Mouse (Mus musculus) lung, adult 2 months (tissue): Measurements from ENCODE around the gene Gse1. TPM values are rescaled to one million over a fixed set of nuclear protein-coding genes. Genes with fewer than 3 reads are reported as not detected.
"Not testable (repeated sequence)": the region's sequence is repeated elsewhere in the genome, so short reads cannot be mapped to it uniquely, and the experiment has no call there.

Experiments
- DNase-seq: peaks from one replicate; pipeline ENCODE4 v3.0.0; 2022
- H3K4me1 ChIP-seq: fragments of 200-500 bp; 2 replicates; pipeline ENCODE4 v1.6.1; 2011; ENCODE audit warnings: low read length; ENCODE audit not compliant: control insufficient read depth, insufficient read depth
- H3K4me3 ChIP-seq: fragments of 200-500 bp; replicated peaks from 2 replicates; pipeline ENCODE3; 2011; ENCODE audit warnings: low read depth, mild to moderate bottlenecking, control low read depth, low read length; ENCODE audit errors: extremely low read depth
- CTCF ChIP-seq: fragments of 200-500 bp; IDR thresholded peaks from 2 replicates; pipeline ENCODE4 v1.5.1; 2011; ENCODE audit warnings: mild to moderate bottlenecking, low read length, control low read depth; ENCODE audit not compliant: insufficient read depth
- POLR2A ChIP-seq: fragments of 200-500 bp; IDR thresholded peaks from 2 replicates; pipeline ENCODE4 v1.6.1; 2011; ENCODE audit warnings: low read depth, mild to moderate bottlenecking, control low read depth, low read length, borderline replicate concordance; ENCODE audit errors: extremely low read depth
- whole genome bisulfite sequencing: fragments of 180-500 bp; shearing (Covaris S2); methylation state at CpG from one replicate; pipeline ENCODE4 v1.1.7; 2018; 5-methylcytosine and 5-hydroxymethylcytosine counted together
- polyA plus RNA-seq: library from polyadenylated mRNA; depleted of rRNA; stranded (reverse); fragments of >200 nt; gene quantifications from 2 replicates; pipeline ENCODE4 v1.2.3, GENCODE M21; 2012

Gene Gse1
- polyA plus RNA-seq, 1 experiment, result 35.6 TPM

DNA sequence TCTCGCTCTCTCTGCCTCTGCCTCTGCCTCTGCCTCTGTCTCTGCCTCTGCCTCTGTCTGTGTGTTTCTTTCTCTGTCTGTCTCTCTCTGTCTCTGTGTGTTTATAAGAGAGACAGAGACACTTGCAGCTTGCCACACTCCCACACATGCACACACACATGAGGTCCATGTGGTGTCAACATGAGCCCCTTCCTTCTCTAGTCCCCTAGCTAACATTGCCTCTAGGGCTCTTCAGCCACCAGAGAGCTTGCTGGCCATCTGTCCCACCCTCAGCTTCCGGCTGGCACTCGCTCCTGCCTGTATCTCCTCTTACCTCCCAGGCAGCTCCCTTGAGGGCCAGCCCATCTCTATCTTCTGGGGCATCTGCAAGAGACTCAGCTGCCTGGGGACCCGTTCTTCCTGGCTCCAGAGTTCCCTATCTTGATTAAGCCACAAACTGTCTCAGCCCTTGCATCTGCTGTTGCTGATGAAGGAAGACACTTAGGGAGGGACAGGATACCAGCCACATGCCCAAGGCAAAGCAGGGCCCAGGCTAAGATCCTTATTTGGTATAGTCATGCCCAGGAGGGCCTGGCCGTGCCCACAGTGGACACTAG, 97.0 kb downstream of the Gse1 start:
- Histone ChIP-seq H3K4me3 (no peak overlapping the region), H3K4me1 (peaks cover 21% of the 10 kb centered on the region)
- TF ChIP-seq CTCF (no peak), POLR2A (no peak)
- DNase-seq, result no peak
- WGBS, result 50% methylated on average over 5 of the region's 5 CpGs

DNA sequence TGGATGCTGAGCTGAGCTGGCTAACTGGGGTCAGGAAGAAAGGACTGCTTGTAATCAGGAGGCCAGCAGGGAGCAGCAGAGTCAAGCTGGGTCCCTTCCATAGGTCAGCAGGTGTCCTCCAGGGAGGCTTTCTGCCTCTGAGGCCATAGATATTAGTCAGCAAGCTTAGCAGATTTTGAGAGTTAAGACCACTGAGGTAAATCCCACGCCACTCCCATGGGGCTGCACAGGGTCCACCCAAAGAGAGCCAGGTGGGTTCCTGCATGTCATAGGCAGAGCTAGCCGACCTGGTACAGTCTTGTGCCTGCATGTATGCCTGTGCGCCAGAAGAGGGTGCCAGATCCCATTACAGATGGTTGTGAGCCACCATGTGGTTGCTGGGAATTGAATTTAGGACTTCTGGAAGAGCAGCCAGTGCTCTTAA, 98.9 kb downstream of the Gse1 start:
- peak; percentile 40 for DNase-seq
- 83% methylated on average over 3 of the region's 3 CpGs for WGBS
- no peak for TF ChIP-seq POLR2A
- peak; percentile 58 for TF ChIP-seq CTCF
- H3K4me1 ChIP-seq, result peaks cover 21% of the 10 kb centered on the region
- H3K4me3 ChIP-seq, result no peak overlapping the region

DNA sequence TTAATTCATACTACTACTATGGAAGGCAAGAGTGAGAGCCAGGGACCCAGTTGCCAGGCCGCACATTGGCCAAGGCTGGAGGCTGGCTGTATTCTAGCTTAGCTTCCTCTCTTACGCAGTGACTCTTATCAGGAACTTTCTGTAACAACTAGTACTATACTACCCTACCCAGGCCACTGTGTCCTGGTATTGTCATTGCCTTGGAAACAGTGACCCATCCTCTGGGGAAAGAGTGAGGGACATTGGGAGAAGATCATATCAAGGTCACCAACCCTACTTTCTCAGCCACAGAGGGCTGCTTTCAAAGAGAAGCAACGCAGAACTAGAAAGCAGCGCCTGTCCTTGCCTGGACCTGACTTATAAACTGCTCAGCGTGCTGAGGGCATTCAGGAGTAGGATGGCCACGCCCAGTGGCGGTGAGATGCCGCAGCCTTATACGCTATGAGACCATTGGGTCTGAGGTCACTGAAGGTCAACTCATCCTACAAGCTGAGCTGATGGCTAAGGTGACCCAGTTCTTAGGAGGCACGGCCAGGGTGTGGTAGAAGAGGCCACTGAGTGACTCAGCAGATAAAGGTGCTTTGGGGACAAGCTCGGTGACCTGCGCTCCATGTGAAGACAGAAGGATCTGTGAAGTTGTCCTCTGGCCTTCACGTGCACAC, 100.2 kb downstream of the Gse1 start:
- TF ChIP-seq CTCF, result no peak
- no peak for TF ChIP-seq POLR2A
- Histone ChIP-seq H3K4me1 (peaks cover 15% of the 10 kb centered on the region), H3K4me3 (no peak overlapping the region)
- WGBS, result 89% methylated on average over 13 of the region's 13 CpGs
- no peak for DNase-seq

DNA sequence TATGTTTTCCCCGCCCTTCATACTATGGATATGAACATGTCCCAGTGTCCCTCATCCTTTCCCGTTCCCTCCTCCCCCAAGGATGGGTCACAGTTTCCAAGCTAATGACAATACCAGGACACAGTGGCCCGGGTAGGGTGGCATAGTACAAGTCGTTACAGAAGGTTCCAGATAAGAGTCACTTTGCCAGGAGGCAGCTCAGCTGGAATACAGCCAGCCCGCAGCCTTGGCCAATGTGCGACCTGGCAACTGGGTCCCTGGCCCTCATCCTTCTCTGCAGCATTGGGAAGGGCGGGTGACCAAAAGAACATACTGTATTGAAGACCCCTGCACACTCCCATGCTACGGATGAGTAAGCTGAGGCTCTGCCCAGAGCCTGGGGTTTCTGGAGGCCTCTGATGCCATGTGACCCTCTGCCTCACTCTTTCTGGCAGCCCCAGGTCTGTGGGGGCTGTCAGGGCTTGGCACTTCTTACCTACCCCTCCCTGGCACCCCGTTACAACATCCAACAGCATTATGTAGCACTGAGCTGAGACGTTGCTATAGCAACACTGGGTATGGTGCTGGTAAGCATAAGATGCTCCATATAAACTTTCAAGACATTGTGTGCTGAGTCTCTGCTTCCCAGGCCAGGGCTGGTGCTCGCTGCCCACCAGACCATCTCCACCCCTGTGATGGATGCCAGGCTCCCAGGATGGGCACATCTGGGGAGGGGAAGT, 100.9 kb downstream of the Gse1 start:
- TF ChIP-seq CTCF (no peak), POLR2A (no peak)
- Histone ChIP-seq H3K4me1 (peaks cover 11% of the 10 kb centered on the region), H3K4me3 (no peak overlapping the region)
- 82% methylated on average over 11 of the region's 11 CpGs for WGBS
- DNase-seq, result no peak

DNA sequence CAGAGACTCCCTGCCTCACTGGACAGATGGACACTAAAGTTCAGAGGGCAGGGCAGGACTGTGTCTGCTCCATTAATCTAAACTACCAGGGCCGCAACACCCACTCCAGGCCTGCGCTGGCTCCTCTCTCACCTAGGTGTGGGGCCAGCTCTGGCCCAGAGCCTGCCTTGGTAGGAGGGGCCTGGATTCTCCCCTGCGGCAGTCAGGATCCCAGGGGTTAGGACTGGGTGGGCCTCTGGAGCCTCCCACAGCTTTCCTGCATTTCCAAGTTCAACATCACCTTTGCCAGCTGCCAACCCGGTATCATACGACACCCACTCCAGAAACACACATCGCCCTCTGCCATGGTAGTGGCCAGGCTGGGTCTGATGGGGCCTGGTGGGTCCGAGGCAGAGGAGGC, 102.8 kb downstream of the Gse1 start:
- TF ChIP-seq POLR2A (no peak), CTCF (no peak)
- 66% methylated on average over 7 of the region's 7 CpGs for WGBS
- H3K4me3 ChIP-seq, result no peak overlapping the region
- peaks cover 10% of the 10 kb centered on the region for H3K4me1 ChIP-seq
- no peak for DNase-seq

DNA sequence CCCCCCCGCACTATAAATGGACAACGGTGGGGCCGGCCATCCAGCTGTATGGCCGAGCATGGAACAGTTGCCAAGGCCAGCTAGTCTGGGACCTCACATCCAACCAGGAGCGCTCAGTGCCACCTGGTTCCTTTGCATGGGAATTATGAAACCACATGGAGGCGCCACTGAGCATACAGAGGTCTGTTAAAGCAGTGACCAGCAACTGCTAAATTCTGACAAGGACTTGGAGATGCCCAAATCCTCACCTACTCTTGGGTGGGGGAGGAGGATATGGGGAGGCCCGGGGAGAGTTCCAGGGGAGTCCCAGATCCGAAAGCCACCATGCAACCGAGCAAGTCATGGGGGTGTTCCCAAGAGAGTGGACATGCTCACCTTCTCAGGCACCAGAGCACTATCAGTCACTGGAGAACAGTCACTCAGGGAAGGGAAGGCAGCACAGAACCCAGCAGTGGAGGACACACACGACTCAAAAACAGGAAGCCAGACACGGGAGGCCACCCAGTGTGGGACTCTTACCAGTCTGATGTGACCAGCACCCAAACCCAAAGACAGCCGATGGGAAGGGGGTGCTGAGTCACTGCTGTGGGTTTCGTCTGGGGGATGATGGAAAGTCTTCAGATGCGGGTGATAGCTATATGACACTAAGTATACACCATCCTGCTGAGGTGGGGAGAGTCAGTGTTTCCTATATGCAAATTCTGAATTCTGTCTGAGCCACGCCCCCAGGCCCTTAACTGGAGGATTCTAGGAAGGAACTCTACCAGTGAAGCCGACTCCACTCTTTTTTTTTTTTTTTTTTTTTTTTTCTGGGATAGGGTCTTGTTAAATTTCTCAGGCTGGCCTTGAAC, 104.3 kb downstream of the Gse1 start:
- TF ChIP-seq POLR2A, result no peak
- TF ChIP-seq CTCF, result no peak; the same call in 1 of the 2 replicates
- peaks cover 13% of the 10 kb centered on the region for H3K4me1 ChIP-seq
- no peak overlapping the region for H3K4me3 ChIP-seq
- no peak for DNase-seq
- WGBS, result 74% methylated on average over 16 of the region's 16 CpGs

DNA sequence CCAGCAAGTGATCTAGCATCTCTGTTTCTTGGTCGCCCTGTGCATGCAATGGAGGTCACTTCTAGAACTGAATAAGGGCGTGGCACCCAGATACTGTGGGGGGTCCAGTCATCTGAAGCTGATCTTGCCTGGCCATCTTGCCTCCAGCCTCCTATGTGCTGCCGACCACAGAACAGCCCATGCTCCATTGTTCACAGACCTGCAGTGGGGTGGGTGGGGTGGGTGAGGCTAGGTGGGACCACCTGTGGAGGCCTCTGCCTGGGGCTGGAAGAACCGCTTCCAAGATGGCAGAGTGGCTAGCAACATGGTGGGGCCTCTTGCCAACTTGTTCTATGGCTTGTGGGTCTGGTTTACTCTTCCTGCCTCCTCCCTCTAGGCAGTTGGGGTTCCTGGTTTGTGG, 105.4 kb downstream of the Gse1 start:
- no peak overlapping the region for H3K4me3 ChIP-seq
- H3K4me1 ChIP-seq, result peaks cover 13% of the 10 kb centered on the region
- DNase-seq, result no peak
- whole genome bisulfite sequencing, result 91% methylated on average over 4 of the region's 4 CpGs
- TF ChIP-seq CTCF (no peak), POLR2A (no peak)

DNA sequence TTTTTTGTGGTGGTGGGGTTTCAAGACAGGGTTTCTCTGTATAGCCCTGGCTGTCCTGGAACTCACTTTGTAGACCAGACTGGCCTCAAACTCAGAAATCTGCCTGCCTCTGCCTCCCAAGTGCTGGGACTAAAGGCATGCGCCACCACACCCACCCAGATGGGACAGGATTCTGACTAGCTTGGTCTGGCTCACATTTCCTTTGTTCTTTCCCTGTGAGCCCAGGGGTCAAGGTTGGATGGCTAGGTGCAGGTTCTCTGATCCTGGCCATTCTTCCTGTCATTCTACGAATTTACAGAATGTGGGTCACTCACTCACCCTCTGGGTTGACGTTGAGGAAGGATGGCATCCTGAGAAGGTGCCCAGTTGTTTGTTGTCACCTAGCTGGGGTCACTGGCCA, 106.0 kb downstream of the Gse1 start:
- H3K4me1 ChIP-seq, result peaks cover 13% of the 10 kb centered on the region
- not testable (repeated sequence) for H3K4me3 ChIP-seq, DNase-seq
- 85% methylated on average over 3 of the region's 3 CpGs for WGBS

DNA sequence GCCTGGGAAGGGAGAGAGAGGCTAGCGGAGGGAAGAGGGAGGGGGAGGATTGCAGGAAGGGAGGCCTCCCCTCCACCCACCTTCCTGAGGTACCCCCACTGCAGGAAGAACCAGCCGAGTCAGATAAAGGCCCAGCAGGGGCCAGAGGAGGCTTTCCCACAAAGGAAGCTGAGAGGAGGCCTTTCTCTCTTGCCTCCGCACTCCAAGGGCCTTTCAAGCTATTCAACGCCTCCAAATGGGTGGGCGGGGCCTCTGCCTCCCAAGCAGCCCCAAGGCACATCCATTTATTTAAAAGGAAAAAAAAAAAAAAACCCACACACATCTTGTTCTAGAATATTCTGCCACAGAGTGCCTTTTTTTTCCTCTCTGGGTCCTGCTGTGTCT, 106.6 kb downstream of the Gse1 start:
- WGBS, result 30% methylated on average over 5 of the region's 5 CpGs
- H3K4me3 ChIP-seq, result no peak overlapping the region
- TF ChIP-seq CTCF (no peak), POLR2A (no peak)
- H3K4me1 ChIP-seq, result peaks cover 13% of the 10 kb centered on the region
- DNase-seq, result no peak
